Mouse (Mus musculus) liver, adult 2 months (tissue): Measurements from ENCODE around the gene Ero1l. TPM values are rescaled to one million over a fixed set of nuclear protein-coding genes. Genes with fewer than 3 reads are reported as not detected.

Source experiments
- DNase-seq: peaks from one replicate; pipeline ENCODE4 v3.0.0-alpha.2; 2011; ENCODE audit warnings: low read depth, low spot score; ENCODE audit errors: extremely low read depth
- H3K27ac ChIP-seq: fragments of 200-500 bp; replicated peaks from 2 replicates; pipeline ENCODE4 v1.5.1; 2012; ENCODE audit warnings: low read depth, mild to moderate bottlenecking, control low read depth, inconsistent platforms, low read length; ENCODE audit not compliant: insufficient read depth
- H3K27me3 ChIP-seq: fragments of 200-500 bp; 2 replicates; pipeline ENCODE4 v1.6.1; 2012; ENCODE audit warnings: mild to moderate bottlenecking, moderate library complexity, low read length, inconsistent platforms; ENCODE audit not compliant: control insufficient read depth, insufficient read depth
- H3K36me3 ChIP-seq: fragments of 200-500 bp; 2 replicates; pipeline ENCODE4 v1.6.1; 2012; ENCODE audit warnings: low read length, inconsistent platforms; ENCODE audit not compliant: control insufficient read depth, insufficient read depth
- H3K4me1 ChIP-seq: fragments of 200-500 bp; 2 replicates; pipeline ENCODE4 v1.6.1; 2011; ENCODE audit warnings: low read length; ENCODE audit not compliant: control insufficient read depth, insufficient read depth
- H3K4me3 ChIP-seq: fragments of 200-500 bp; 2 replicates; pipeline ENCODE4 v1.5.1; 2011; ENCODE audit warnings: low read depth, mild to moderate bottlenecking, control low read depth, low read length, moderate library complexity; ENCODE audit not compliant: insufficient read depth
- H3K79me2 ChIP-seq: fragments of 200-500 bp; 2 replicates; pipeline ENCODE4 v1.6.1; 2012; ENCODE audit warnings: inconsistent platforms, mild to moderate bottlenecking, low read length, moderate library complexity; ENCODE audit not compliant: control insufficient read depth, insufficient read depth
- H3K9ac ChIP-seq: fragments of 200-500 bp; 2 replicates; pipeline ENCODE4 v1.6.1; 2012; ENCODE audit warnings: low read depth, mild to moderate bottlenecking, control low read depth, inconsistent platforms, low read length
- CTCF ChIP-seq: fragments of 200-500 bp; IDR thresholded peaks from 2 replicates; pipeline ENCODE4 v1.5.1; 2011; ENCODE audit warnings: low read depth, low read length, control low read depth
- POLR2A ChIP-seq: fragments of 200-500 bp; IDR thresholded peaks from 2 replicates; pipeline ENCODE4 v1.6.1; 2011; ENCODE audit warnings: low read length, control low read depth; ENCODE audit not compliant: insufficient read depth; ENCODE audit errors: extremely low read depth
- WGBS: fragments of 180-500 bp; shearing (Covaris S2); methylation state at CpG from one replicate; pipeline ENCODE4 v1.1.7; 2018; 5-methylcytosine and 5-hydroxymethylcytosine counted together
- polyA plus RNA-seq: library from polyadenylated mRNA; depleted of rRNA; stranded (reverse); fragments of >200 nt; gene quantifications from 2 replicates; pipeline ENCODE4 v1.2.3, GENCODE M21; 2012
- total RNA-seq: library from RNA; depleted of rRNA; stranded (reverse); fragments of >200 nt; gene quantifications from 2 replicates; pipeline ENCODE4 v1.2.3, GENCODE M21; 2014

Gene Ero1l
- total and polyA plus RNA-seq, 2 experiments, result 4.1 to 16.1 TPM

GRCm38 (mm10) chr14:45321622-45322021, 3.1 kb upstream of the Ero1l start:
- H3K4me1 ChIP-seq, result peaks cover 6% of the 10 kb centered on the region
- no peak overlapping the region for H3K27ac ChIP-seq
- WGBS, result 79% methylated on average over 5 of the region's 5 CpGs
- H3K4me3 ChIP-seq, result no peak overlapping the region
- TF ChIP-seq POLR2A, result no peak
- TF ChIP-seq CTCF, result no peak
- H3K79me2 ChIP-seq, result peaks cover 7% of the 10 kb centered on the region; the same call in 1 of the 2 replicates
- H3K36me3 ChIP-seq, result no peaks in the 10 kb centered on the region
- H3K9ac ChIP-seq, result no peak overlapping the region
- no peaks in the 10 kb centered on the region for H3K27me3 ChIP-seq
- no peak for DNase-seq

GRCm38 (mm10) chr14:45321067-45321466, 2.5 kb upstream of the Ero1l start:
- TF ChIP-seq CTCF (no peak), POLR2A (no peak)
- H3K4me3 ChIP-seq, result no peak overlapping the region
- WGBS, result 90% methylated on average over 3 of the region's 3 CpGs
- H3K79me2 ChIP-seq, result peaks cover 11% of the 10 kb centered on the region
- H3K9ac ChIP-seq, result no peak overlapping the region
- no peaks in the 10 kb centered on the region for H3K27me3 ChIP-seq
- H3K4me1 ChIP-seq, result peaks cover 11% of the 10 kb centered on the region
- no peaks in the 10 kb centered on the region for H3K36me3 ChIP-seq
- no peak overlapping the region for H3K27ac ChIP-seq
- DNase-seq, result no peak

GRCm38 (mm10) chr14:45320111-45320510, 1.5 kb upstream of the Ero1l start:
- no peak for DNase-seq
- TF ChIP-seq CTCF, result no peak
- no peak for TF ChIP-seq POLR2A
- Histone ChIP-seq H3K36me3 (no peaks in the 10 kb centered on the region), H3K79me2 (peaks cover 20% of the 10 kb centered on the region), H3K27me3 (no peaks in the 10 kb centered on the region), H3K9ac (no peak overlapping the region), H3K27ac (no peak overlapping the region), H3K4me1 (peaks cover 11% of the 10 kb centered on the region), H3K4me3 (no peak overlapping the region)
- WGBS, result 91% methylated on average over 4 of the region's 4 CpGs

GRCm38 (mm10) chr14:45319237-45319610, 653 bp upstream of the Ero1l start:
- Histone ChIP-seq H3K4me1 (peaks cover 11% of the 10 kb centered on the region), H3K9ac (no peak overlapping the region), H3K36me3 (no peaks in the 10 kb centered on the region), H3K27ac (no peak overlapping the region), H3K79me2 (peaks cover 20% of the 10 kb centered on the region), H3K4me3 (no peak overlapping the region), H3K27me3 (no peaks in the 10 kb centered on the region)
- TF ChIP-seq CTCF, result no peak
- TF ChIP-seq POLR2A, result no peak
- no peak for DNase-seq
- WGBS, result 57% methylated on average over 3 of the region's 3 CpGs

GRCm38 (mm10) chr14:45317921-45318411, 605 bp downstream of the Ero1l start:
- peak overlapping the region; percentile 87 for H3K4me3 ChIP-seq
- WGBS, result under 1% methylated on average over 35 of the region's 38 CpGs
- H3K36me3 ChIP-seq, result no peaks in the 10 kb centered on the region
- no peak for TF ChIP-seq CTCF
- TF ChIP-seq POLR2A, result no peak
- H3K27ac ChIP-seq, result peak overlapping the region; percentile 52; the same call in 1 of the 2 replicates
- no peaks in the 10 kb centered on the region for H3K27me3 ChIP-seq
- H3K4me1 ChIP-seq, result peaks cover 11% of the 10 kb centered on the region
- H3K79me2 ChIP-seq, result peaks cover 30% of the 10 kb centered on the region
- peak; percentile 53 for DNase-seq
- H3K9ac ChIP-seq, result peak overlapping the region; percentile 97

- WGBS, result 28% methylated on average over 5 of the region's 5 CpGs
- no peak for TF ChIP-seq POLR2A
- no peak for TF ChIP-seq CTCF
- peak overlapping the region; percentile 12; the same call in 1 of the 2 replicates for H3K4me3 ChIP-seq
- H3K27me3 ChIP-seq, result no peaks in the 10 kb centered on the region
- DNase-seq, result peak; percentile 37
- peaks cover 30% of the 10 kb centered on the region for H3K79me2 ChIP-seq
- peaks cover 11% of the 10 kb centered on the region for H3K4me1 ChIP-seq
- no peaks in the 10 kb centered on the region for H3K36me3 ChIP-seq
- H3K9ac ChIP-seq, result no peak overlapping the region; the same call in 1 of the 2 replicates
- no peak overlapping the region for H3K27ac ChIP-seq
Observed at GRCm38 (mm10) chr14:45316927-45317326, 1.6 kb downstream of the Ero1l start.
